Mouse (Mus musculus) heart, embryonic 12.5 days (tissue): ENCODE measurements around the gene Cacna2d3. TPM values are rescaled to one million over a fixed set of nuclear protein-coding genes. Genes with fewer than 3 reads are reported as not detected.

Experiments
- ATAC-seq: fragments of 200-750 bp; cut with Nextera tagmentation; 2 replicates; pipeline ENCODE4 v1.8.0; 2017; ENCODE audit warnings: moderate TSS enrichment, moderate library complexity; ENCODE audit not compliant: insufficient number of reproducible peaks, low FRiP score
- H3K27ac ChIP-seq: fragments of 300-500 bp; sonication (generic); 2 replicates; pipeline ENCODE4 v1.5.1; 2016; ENCODE audit warnings: mild to moderate bottlenecking, moderate library complexity; ENCODE audit not compliant: poor library complexity, severe bottlenecking
- H3K27me3 ChIP-seq: fragments of 300-500 bp; sonication (generic); replicated peaks from 2 replicates; pipeline ENCODE4 v1.6.1; 2016; ENCODE audit warnings: mild to moderate bottlenecking, moderate library complexity
- H3K36me3 ChIP-seq: fragments of 300-500 bp; sonication (generic); 2 replicates; pipeline ENCODE4 v1.6.1; 2016; ENCODE audit warnings: mild to moderate bottlenecking, moderate library complexity
- H3K4me1 ChIP-seq: fragments of 300-500 bp; sonication (generic); replicated peaks from 2 replicates; pipeline ENCODE4 v1.6.1; 2016; ENCODE audit warnings: mild to moderate bottlenecking
- H3K4me2 ChIP-seq: fragments of 300-500 bp; sonication (generic); 2 replicates; pipeline ENCODE4 v1.6.1; 2016; ENCODE audit warnings: mild to moderate bottlenecking, moderate library complexity
- H3K4me3 ChIP-seq: fragments of 300-500 bp; sonication (generic); 2 replicates; pipeline ENCODE4 v1.5.1; 2016; ENCODE audit warnings: mild to moderate bottlenecking
- H3K9ac ChIP-seq: fragments of 300-500 bp; sonication (generic); 2 replicates; pipeline ENCODE4 v1.6.1; 2016; ENCODE audit warnings: mild to moderate bottlenecking, moderate library complexity
- H3K9me3 ChIP-seq: fragments of 300-500 bp; sonication (generic); replicated peaks from 2 replicates; pipeline ENCODE4 v1.6.1; 2016; ENCODE audit warnings: mild to moderate bottlenecking, moderate library complexity
- WGBS: fragments of 180-500 bp; shearing (Covaris S2); methylation state at CpG from one replicate; pipeline ENCODE4 v1.1.7; 2016; 5-methylcytosine and 5-hydroxymethylcytosine counted together
- polyA plus RNA-seq: library from polyadenylated mRNA; unstranded; fragments of >200 nt; fragmentation: Nextera tagmentation; extraction: Ambion mirVana; gene quantifications from 2 replicates; pipeline ENCODE4 v1.2.1, GENCODE M21; 2016

Gene Cacna2d3
- polyA plus RNA-seq, 1 experiment from 2014 or later, result 1.3 TPM

DNA sequence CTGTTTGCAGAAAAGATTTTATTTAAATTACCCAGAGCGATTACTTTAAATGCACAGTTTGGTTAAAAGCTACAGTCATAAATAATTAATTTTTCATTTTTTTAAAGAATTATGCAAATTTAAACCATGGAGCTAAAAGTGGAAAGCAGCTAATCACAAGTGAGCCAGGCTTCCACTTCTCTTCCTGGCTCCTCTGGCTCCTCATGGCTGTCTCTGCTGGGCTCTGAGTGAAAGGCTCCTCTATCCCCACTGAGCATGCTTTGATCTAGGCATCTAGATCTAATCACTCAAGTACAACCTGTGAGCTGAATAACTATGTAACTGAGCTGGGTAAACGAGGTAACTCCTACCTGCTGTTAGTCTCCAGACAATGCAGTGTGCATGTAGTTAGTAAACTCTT, 577.5 kb downstream of the Cacna2d3 start:
- Histone ChIP-seq H3K27ac (no peak overlapping the region), H3K9me3 (peaks cover 7% of the 10 kb centered on the region; the same call in 1 of the 2 replicates), H3K27me3 (no peaks in the 10 kb centered on the region), H3K4me2 (no peak overlapping the region), H3K4me3 (no peak overlapping the region), H3K4me1 (no peaks in the 10 kb centered on the region), H3K9ac (no peak overlapping the region), H3K36me3 (no peaks in the 10 kb centered on the region)
- no peak for ATAC-seq
- 53% methylated on average over 2 of the region's 2 CpGs for WGBS

DNA sequence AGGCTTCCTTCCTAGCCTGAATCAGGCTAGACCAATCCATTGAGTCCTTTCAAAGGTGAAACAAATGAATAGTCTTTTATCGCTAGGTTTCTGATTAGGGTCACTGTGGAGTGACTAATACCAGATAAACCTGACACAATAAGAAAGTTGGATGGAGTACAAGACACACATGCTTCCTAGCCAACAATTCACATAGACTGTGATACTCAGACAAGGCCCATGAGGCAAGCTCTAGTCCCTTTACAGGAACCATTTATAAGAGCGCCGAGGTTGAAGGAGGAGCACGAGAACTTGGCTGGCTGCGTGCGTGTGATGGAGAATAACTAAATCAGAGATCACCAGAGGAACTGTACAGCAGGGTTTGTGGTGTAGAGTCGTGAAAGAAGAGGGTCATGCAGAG, 584.0 kb downstream of the Cacna2d3 start:
- Histone ChIP-seq H3K9ac (no peak overlapping the region), H3K4me2 (no peak overlapping the region), H3K9me3 (no peaks in the 10 kb centered on the region), H3K27ac (no peak overlapping the region), H3K36me3 (no peaks in the 10 kb centered on the region), H3K4me3 (no peak overlapping the region), H3K4me1 (peaks cover 13% of the 10 kb centered on the region), H3K27me3 (no peaks in the 10 kb centered on the region)
- 0 out of 2 replicates have a peak, but pooled peaks have one; percentile 25 for ATAC-seq
- 71% methylated on average over 7 of the region's 7 CpGs for WGBS

DNA sequence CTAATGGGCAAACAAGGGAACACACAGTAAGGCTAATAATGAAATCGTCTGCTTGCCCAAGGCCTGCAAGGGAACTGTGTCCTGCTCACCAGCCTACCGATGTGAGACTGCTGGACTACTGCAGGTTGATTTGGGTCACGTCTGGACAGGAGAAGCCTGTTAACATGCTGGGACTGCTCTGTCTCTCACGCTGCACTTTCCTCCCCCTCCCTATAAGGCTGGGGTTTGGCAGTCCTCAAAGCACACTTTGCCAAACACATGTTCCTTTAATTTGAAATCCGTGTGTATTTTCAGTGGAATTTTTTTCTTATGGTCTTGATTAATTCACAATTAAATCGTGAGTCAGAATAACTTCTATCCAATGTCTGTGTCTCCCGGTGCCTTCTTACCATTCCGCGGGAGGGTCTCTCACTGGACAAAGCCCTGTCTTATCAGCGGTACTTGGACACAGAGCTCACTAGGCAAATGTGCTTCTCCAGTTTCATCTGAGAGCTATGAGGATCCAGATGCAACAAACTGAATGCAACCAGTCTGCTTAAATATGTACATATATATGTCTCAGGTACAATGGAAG, 584.6 kb downstream of the Cacna2d3 start:
- Histone ChIP-seq H3K4me3 (no peak overlapping the region), H3K36me3 (no peaks in the 10 kb centered on the region), H3K9me3 (no peaks in the 10 kb centered on the region), H3K4me2 (no peak overlapping the region), H3K27ac (no peak overlapping the region), H3K4me1 (peaks cover 13% of the 10 kb centered on the region), H3K27me3 (no peaks in the 10 kb centered on the region), H3K9ac (no peak overlapping the region)
- WGBS, result 60% methylated on average over 10 of the region's 10 CpGs
- no peak for ATAC-seq

DNA sequence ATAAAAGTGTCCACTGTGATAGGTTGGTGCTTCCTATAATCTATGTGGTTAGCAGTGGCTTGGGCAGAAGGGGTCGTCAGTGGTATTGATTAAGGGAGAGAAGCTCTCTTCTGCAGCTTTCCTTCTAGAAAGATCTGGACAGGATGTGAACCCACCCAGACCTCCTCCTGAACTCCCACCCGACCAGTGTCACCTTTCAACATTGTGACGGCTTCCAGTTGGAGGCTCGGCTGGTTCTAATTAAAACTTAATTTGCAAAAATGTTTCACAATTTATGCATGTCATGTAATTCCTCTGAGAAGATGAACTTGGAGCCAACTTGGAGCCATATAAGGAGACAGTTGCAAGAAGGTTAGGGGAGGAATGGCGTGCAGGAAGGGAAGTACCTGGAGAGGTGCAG, 586.8 kb downstream of the Cacna2d3 start:
- no peaks in the 10 kb centered on the region for H3K9me3 ChIP-seq
- H3K27me3 ChIP-seq, result no peaks in the 10 kb centered on the region
- H3K4me3 ChIP-seq, result no peak overlapping the region
- H3K36me3 ChIP-seq, result no peaks in the 10 kb centered on the region
- no peak overlapping the region for H3K9ac ChIP-seq
- peaks cover 13% of the 10 kb centered on the region for H3K4me1 ChIP-seq
- 63% methylated on average over 5 of the region's 5 CpGs for WGBS
- ATAC-seq, result no peak
- H3K27ac ChIP-seq, result no peak overlapping the region
- no peak overlapping the region for H3K4me2 ChIP-seq

- Histone ChIP-seq H3K4me2 (no peak overlapping the region), H3K36me3 (no peaks in the 10 kb centered on the region), H3K4me3 (no peak overlapping the region), H3K27ac (no peak overlapping the region), H3K9ac (no peak overlapping the region), H3K9me3 (no peaks in the 10 kb centered on the region), H3K4me1 (no peaks in the 10 kb centered on the region), H3K27me3 (no peaks in the 10 kb centered on the region)
- no peak for ATAC-seq
These were observed 591.2 kb downstream of the Cacna2d3 start for GRCm38 (mm10) chr14:29130511-29130910.

DNA sequence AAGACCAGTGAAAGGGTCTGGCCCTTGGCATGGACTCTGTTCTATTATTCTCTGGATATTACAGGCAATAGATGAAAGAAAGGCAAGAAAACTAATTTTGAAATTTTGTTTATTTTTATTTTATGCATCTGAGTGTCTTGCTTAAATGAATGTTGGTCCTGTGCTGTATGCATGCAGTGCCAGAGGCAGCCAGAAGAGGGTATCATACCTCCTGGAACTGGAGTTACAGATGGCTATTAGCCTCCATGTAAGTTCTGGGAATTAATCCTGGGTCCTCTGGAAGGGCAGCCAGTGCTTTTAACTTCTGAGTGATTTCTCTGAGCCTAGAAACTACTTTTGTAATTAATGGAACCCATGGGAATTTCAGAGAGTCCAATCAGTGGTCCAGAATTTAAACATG, 597.8 kb downstream of the Cacna2d3 start:
- Histone ChIP-seq H3K4me3 (no peak overlapping the region), H3K36me3 (no peaks in the 10 kb centered on the region), H3K4me2 (no peak overlapping the region), H3K4me1 (no peaks in the 10 kb centered on the region), H3K9me3 (no peaks in the 10 kb centered on the region), H3K27me3 (no peaks in the 10 kb centered on the region), H3K9ac (no peak overlapping the region), H3K27ac (no peak overlapping the region)
- no peak for ATAC-seq

- 83% methylated on average over 3 of the region's 3 CpGs for WGBS
- no peak overlapping the region for H3K4me2 ChIP-seq
- H3K36me3 ChIP-seq, result no peaks in the 10 kb centered on the region
- H3K4me1 ChIP-seq, result no peaks in the 10 kb centered on the region
- H3K27ac ChIP-seq, result no peak overlapping the region
- no peak for ATAC-seq
- H3K27me3 ChIP-seq, result no peaks in the 10 kb centered on the region
- H3K9ac ChIP-seq, result no peak overlapping the region
- H3K4me3 ChIP-seq, result no peak overlapping the region
- H3K9me3 ChIP-seq, result no peaks in the 10 kb centered on the region
These were observed 598.9 kb downstream of the Cacna2d3 start for GRCm38 (mm10) chr14:29122749-29123148.

DNA sequence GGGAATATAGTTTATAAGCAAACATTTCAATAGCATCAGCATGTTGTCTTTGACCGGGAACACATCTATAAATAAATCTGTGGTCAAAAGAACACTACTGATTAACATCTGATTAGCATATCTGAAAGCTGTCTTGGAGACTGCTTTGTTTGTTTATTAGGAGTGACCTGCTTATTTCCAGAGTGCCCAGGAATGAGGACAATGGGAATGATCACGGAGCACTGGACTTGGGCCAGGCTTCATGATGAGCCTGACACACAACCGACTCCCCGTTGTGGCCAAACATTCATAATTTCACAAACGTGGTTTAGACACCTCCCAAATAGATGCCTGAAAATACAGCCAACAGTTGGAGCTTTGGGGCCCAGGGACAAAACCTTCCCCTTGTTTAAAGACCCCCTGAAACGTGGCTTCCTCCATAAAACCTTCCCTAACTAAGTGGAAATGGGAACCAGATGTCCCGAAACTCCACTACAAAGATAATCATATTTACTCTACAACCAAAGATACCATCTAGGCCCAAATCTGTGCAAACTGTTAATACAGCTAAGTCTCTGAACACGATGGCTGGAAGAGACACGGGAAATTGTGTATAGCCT, 607.7 kb downstream of the Cacna2d3 start:
- Histone ChIP-seq H3K36me3 (no peaks in the 10 kb centered on the region), H3K27ac (no peak overlapping the region), H3K27me3 (no peaks in the 10 kb centered on the region), H3K4me3 (no peak overlapping the region), H3K9ac (no peak overlapping the region), H3K9me3 (no peaks in the 10 kb centered on the region), H3K4me2 (no peak overlapping the region), H3K4me1 (no peaks in the 10 kb centered on the region)
- 63% methylated on average over 9 of the region's 9 CpGs for WGBS
- ATAC-seq, result no peak

GRCm38 (mm10) chr14:29111666-29112065, 610.0 kb downstream of the Cacna2d3 start:
- no peak for ATAC-seq
- 82% methylated on average over 6 of the region's 6 CpGs for WGBS
- no peak overlapping the region for H3K4me2 ChIP-seq

GRCm38 (mm10) chr14:29110351-29111091, 611.1 kb downstream of the Cacna2d3 start:
- WGBS, result 68% methylated on average over 9 of the region's 9 CpGs
- no peak overlapping the region for H3K4me3 ChIP-seq
- no peak overlapping the region for H3K9ac ChIP-seq
- H3K36me3 ChIP-seq, result no peaks in the 10 kb centered on the region
- H3K27ac ChIP-seq, result no peak overlapping the region
- ATAC-seq, result no peak
- H3K27me3 ChIP-seq, result no peaks in the 10 kb centered on the region
- H3K4me2 ChIP-seq, result no peak overlapping the region
- H3K9me3 ChIP-seq, result no peaks in the 10 kb centered on the region
- no peaks in the 10 kb centered on the region for H3K4me1 ChIP-seq

More at GRCm38 (mm10) chr14:29111666-29112065, 610.0 kb downstream of the Cacna2d3 start:
- Histone ChIP-seq H3K4me1 (no peaks in the 10 kb centered on the region), H3K4me3 (no peak overlapping the region), H3K36me3 (no peaks in the 10 kb centered on the region), H3K27ac (no peak overlapping the region), H3K9me3 (no peaks in the 10 kb centered on the region), H3K9ac (no peak overlapping the region), H3K27me3 (no peaks in the 10 kb centered on the region)

GRCm38 (mm10) chr14:29107464-29107863, 614.2 kb downstream of the Cacna2d3 start:
- Histone ChIP-seq H3K4me3 (no peak overlapping the region), H3K9ac (no peak overlapping the region), H3K9me3 (no peaks in the 10 kb centered on the region), H3K27me3 (no peaks in the 10 kb centered on the region), H3K27ac (no peak overlapping the region), H3K4me1 (no peaks in the 10 kb centered on the region), H3K36me3 (no peaks in the 10 kb centered on the region), H3K4me2 (no peak overlapping the region)
- no peak for ATAC-seq
- WGBS, result 88% methylated on average over 5 of the region's 5 CpGs
